ENCODE assay signal across 31 mouse cellular contexts in genomic region chr8:93283896-93284295, GRCm38 (mm10). TPM values are rescaled to one million over a fixed set of nuclear protein-coding genes. Genes with fewer than 3 reads are reported as not detected.
DNase-seq lines count a peak whose midpoint lies in the region; ATAC-seq and TF ChIP-seq lines count a peak whose summit lies in the region.
"Had no signal": no experiment of that assay in that cellular context is flagged by ENCODE, and none has a peak within 500 bp of the region (broad histone marks: within the 10 kb centered on the region; RNA-seq: fewer than 3 reads in every experiment).

No protein-coding gene starts in this region.

- H3K4me1 ChIP-seq in liver, adult 2 months (ENCODE audit: control insufficient read depth, insufficient read depth, low read length): peaks cover 13% of the 10 kb centered on the region
- H3K4me1 ChIP-seq in liver, postnatal 0 days (ENCODE audit: insufficient read depth): no peaks in the 10 kb centered on the region
- H3K4me1 ChIP-seq in lung, postnatal 0 days (ENCODE audit: insufficient read depth, low read depth, low read length): no peaks in the 10 kb centered on the region
- H3K4me1 ChIP-seq: embryonic facial prominence, embryonic 13.5 days; embryonic facial prominence, embryonic 15.5 days; forebrain, embryonic 12.5 days had no signal

- H3K27ac ChIP-seq in liver, adult 2 months (replicated peaks; ENCODE audit: insufficient read depth, low read depth, low read length): no peak overlapping the region
- no peak overlapping the region for H3K27ac ChIP-seq in liver, postnatal 0 days (ENCODE audit: low read depth)
- no peak overlapping the region for H3K27ac ChIP-seq in lung, postnatal 0 days (ENCODE audit: low read length)
- H3K27ac ChIP-seq: embryonic facial prominence, embryonic 13.5 days; embryonic facial prominence, embryonic 15.5 days; forebrain, embryonic 10.5 days; forebrain, embryonic 12.5 days had no signal

- H3K4me2 ChIP-seq in liver, postnatal 0 days (ENCODE audit: low read depth, low read length): no peak overlapping the region
- H3K4me2 ChIP-seq in lung, postnatal 0 days (replicated peaks; ENCODE audit: low read depth, low read length): no peak overlapping the region
- H3K4me2 ChIP-seq: embryonic facial prominence, embryonic 13.5 days; embryonic facial prominence, embryonic 15.5 days; forebrain, embryonic 12.5 days had no signal

- H3K36me3 ChIP-seq in liver, adult 2 months (ENCODE audit: control insufficient read depth, insufficient read depth, low read length): no peaks in the 10 kb centered on the region
- H3K36me3 ChIP-seq in liver, postnatal 0 days (replicated peaks; ENCODE audit: insufficient read depth, low read length): no peaks in the 10 kb centered on the region
- no peaks in the 10 kb centered on the region for H3K36me3 ChIP-seq in lung, postnatal 0 days (ENCODE audit: insufficient read depth, low read length)
- H3K36me3 ChIP-seq: embryonic facial prominence, embryonic 13.5 days; embryonic facial prominence, embryonic 15.5 days; forebrain, embryonic 10.5 days; forebrain, embryonic 12.5 days; G1E had no signal

- no peak for ATAC-seq in liver, postnatal 0 days
- no peak for ATAC-seq in lung, postnatal 0 days
- ATAC-seq: activated CD4-positive, CD25-positive, alpha-beta regulatory T cell, adult 4 months; CD4-positive, CD25-positive, alpha-beta regulatory T cell, adult 4 months; forebrain, embryonic 14.5 days; Patski had no signal

- no peaks in the 10 kb centered on the region for H3K27me3 ChIP-seq in liver, adult 2 months (ENCODE audit: control insufficient read depth, insufficient read depth, low read length)
- H3K27me3 ChIP-seq in liver, postnatal 0 days (ENCODE audit: insufficient read depth, low read length): no peaks in the 10 kb centered on the region
- no peaks in the 10 kb centered on the region for H3K27me3 ChIP-seq in lung, postnatal 0 days (replicated peaks; ENCODE audit: insufficient read depth, low read length)
- H3K27me3 ChIP-seq: embryonic facial prominence, embryonic 13.5 days; embryonic facial prominence, embryonic 15.5 days; forebrain, embryonic 12.5 days; Patski had no signal

- H3K4me3 ChIP-seq in liver, adult 2 months (ENCODE audit: insufficient read depth, low read depth, low read length): no peak overlapping the region
- H3K4me3 ChIP-seq in liver, postnatal 0 days (ENCODE audit: low read depth, low read length): no peak overlapping the region
- no peak overlapping the region for H3K4me3 ChIP-seq in lung, postnatal 0 days (ENCODE audit: low read depth, low read length)
- H3K4me3 ChIP-seq: embryonic facial prominence, embryonic 13.5 days; embryonic facial prominence, embryonic 15.5 days; erythroblast, embryonic 14.5 days; forebrain, embryonic 10.5 days; forebrain, embryonic 12.5 days had no signal

- 37% methylated on average over 2 of the region's 2 CpGs for whole genome bisulfite sequencing in liver, adult 2 months
- 67% methylated on average over 2 of the region's 2 CpGs for WGBS in liver, postnatal 0 days (ENCODE audit: insufficient replicate concordance)
- WGBS in lung, postnatal 0 days: 33% methylated on average over 2 of the region's 2 CpGs

- H3K9me3 ChIP-seq in liver, postnatal 0 days (ENCODE audit: low read length): no peaks in the 10 kb centered on the region
- no peaks in the 10 kb centered on the region for H3K9me3 ChIP-seq in lung, postnatal 0 days (ENCODE audit: low read length)
- H3K9me3 ChIP-seq: embryonic facial prominence, embryonic 13.5 days; embryonic facial prominence, embryonic 15.5 days; forebrain, embryonic 10.5 days; forebrain, embryonic 12.5 days had no signal

- H3K9ac ChIP-seq in liver, adult 2 months (ENCODE audit: low read depth, low read length): no peak overlapping the region
- no peak overlapping the region for H3K9ac ChIP-seq in liver, postnatal 0 days (replicated peaks)
- H3K9ac ChIP-seq in lung, postnatal 0 days (replicated peaks; ENCODE audit: low read depth): no peak overlapping the region
- H3K9ac ChIP-seq: embryonic facial prominence, embryonic 13.5 days; embryonic facial prominence, embryonic 15.5 days; forebrain, embryonic 12.5 days had no signal

- no peak for TF ChIP-seq CTCF in liver, adult 2 months (IDR thresholded peaks at IDR 0.05; ENCODE audit: low read depth, low read length)
- no peak for TF ChIP-seq CTCF in liver, postnatal 0 days (IDR thresholded peaks at IDR 0.05; ENCODE audit: low read depth)
- no peak for TF ChIP-seq CTCF in lung, postnatal 0 days (IDR thresholded peaks at IDR 0.05)

- peak; percentile 86 for DNase-seq in liver, adult 2 months (ENCODE audit: extremely low read depth, low read depth, low spot score)
- no peak for DNase-seq in liver, postnatal 0 days
- DNase-seq in lung, postnatal 0 days (ENCODE audit: low spot score): peak; percentile 16
- DNase-seq in lung, postnatal 10 days: no peak
- DNase-seq in lung, postnatal 36 days: peak; percentile 10
- no peak for DNase-seq in lung, postnatal 14 days
- DNase-seq in gastrocnemius, adult 18-20 months (ENCODE audit: low spot score): no peak
- DNase-seq: adrenal gland, adult 8-10 months; adrenal gland, postnatal 14 days; adrenal gland, postnatal 36 days; B cell, adult 2 months; cerebellum, adult 11 months; cerebellum, adult 18-20 months; cerebellum, adult 8-10 months; cerebellum, adult 9-11 months; cerebellum, postnatal 14 days; cerebellum, postnatal 36 days; embryo, embryonic 11 days had no signal

- TF ChIP-seq EP300 in liver, postnatal 0 days (IDR thresholded peaks at IDR 0.05; ENCODE audit: low read depth): no peak
- no peak for TF ChIP-seq EP300 in lung, postnatal 0 days (IDR thresholded peaks at IDR 0.05)

- 0 out of 2 replicates have a peak, but pooled peaks cover 3% of the 10 kb centered on the region for H3K79me2 ChIP-seq in liver, adult 2 months (ENCODE audit: control insufficient read depth, insufficient read depth, low read length)

- TF ChIP-seq POLR2A in liver, adult 2 months (IDR thresholded peaks at IDR 0.05; ENCODE audit: extremely low read depth, insufficient read depth, low read length): no peak

RNA-seq across cellular contexts. Expression of gene Ces1f, which starts 4.3 kb away (rescaled TPM):
- 493 and 530 TPM in 2 replicates for total RNA-seq in liver, adult 2 months (2014; rRNA removed)
- 222 and 270 TPM in 2 replicates for polyA plus RNA-seq in liver, adult 2 months (2012; rRNA removed)
- polyA plus RNA-seq in liver, postnatal 0 days (2015; fragmentation: Nextera tagmentation; extraction: Ambion mirVana): 0.84 and 1.1 TPM in 2 replicates
- polyA plus RNA-seq in lung, postnatal 0 days (2015; fragmentation: Nextera tagmentation; extraction: Ambion mirVana): 1.1 and 1.3 TPM in 2 replicates
- total RNA-seq in gastrocnemius, adult 18-20 months (2021): under 1 TPM; 0.39 to 0.57 TPM
- total RNA-seq: CH12.LX; common myeloid progenitor, adult 5-6 weeks; G1E had no signal
- polyA plus RNA-seq: activated CD4-positive, CD25-positive, alpha-beta regulatory T cell, adult 4 months; CD4-positive, CD25-positive, alpha-beta regulatory T cell, adult 4 months; embryonic facial prominence, embryonic 11.5 days; embryonic facial prominence, embryonic 13.5 days; embryonic facial prominence, embryonic 15.5 days; erythroblast, embryonic 14.5 days; forebrain, embryonic 10.5 days; forebrain, embryonic 12.5 days; forebrain, embryonic 14.5 days; G1E; Patski had no signal

RNA-seq across cellular contexts. Expression of gene Ces1g, which starts 53.2 kb away (rescaled TPM):
- total RNA-seq in liver, adult 2 months (2014; rRNA removed): 147 and 240 TPM in 2 replicates
- 90.3 and 127 TPM in 2 replicates for polyA plus RNA-seq in liver, adult 2 months (2012; rRNA removed)
- polyA plus RNA-seq in liver, postnatal 0 days (2015; fragmentation: Nextera tagmentation; extraction: Ambion mirVana): 4.4 and 7.1 TPM in 2 replicates
- polyA plus RNA-seq in lung, postnatal 0 days (2015; fragmentation: Nextera tagmentation; extraction: Ambion mirVana): 0.10 TPM in 1 of 2 replicates, not detected in the other
- total RNA-seq in gastrocnemius, adult 18-20 months (2021): not detected
- total RNA-seq: adrenal gland, postnatal 36 days; CH12.LX; common myeloid progenitor, adult 5-6 weeks had no signal
- polyA plus RNA-seq: activated CD4-positive, CD25-positive, alpha-beta regulatory T cell, adult 4 months; CD4-positive, CD25-positive, alpha-beta regulatory T cell, adult 4 months; embryonic facial prominence, embryonic 11.5 days; embryonic facial prominence, embryonic 13.5 days; embryonic facial prominence, embryonic 15.5 days; erythroblast, embryonic 14.5 days; forebrain, embryonic 10.5 days; forebrain, embryonic 12.5 days; forebrain, embryonic 14.5 days; G1E had no signal

RNA-seq across cellular contexts. Expression of gene Ces1e, which starts 54.5 kb away (rescaled TPM):
- 135 and 161 TPM in 2 replicates for total RNA-seq in liver, adult 2 months (2014; rRNA removed)
- polyA plus RNA-seq in liver, adult 2 months (2012; rRNA removed): 80.8 and 82.7 TPM in 2 replicates
- polyA plus RNA-seq in liver, postnatal 0 days (2015; fragmentation: Nextera tagmentation; extraction: Ambion mirVana): 5.4 and 7.4 TPM in 2 replicates
- 2.7 and 3.8 TPM in 2 replicates for polyA plus RNA-seq in lung, postnatal 0 days (2015; fragmentation: Nextera tagmentation; extraction: Ambion mirVana)
- total RNA-seq in gastrocnemius, adult 18-20 months (2021): under 1 TPM; 0.80 to 0.83 TPM
- total RNA-seq: adrenal gland, adult 8-10 months; adrenal gland, postnatal 36 days; CH12.LX; common myeloid progenitor, adult 5-6 weeks; G1E had no signal
- polyA plus RNA-seq: activated CD4-positive, CD25-positive, alpha-beta regulatory T cell, adult 4 months; CD4-positive, CD25-positive, alpha-beta regulatory T cell, adult 4 months; embryonic facial prominence, embryonic 11.5 days; embryonic facial prominence, embryonic 13.5 days; erythroblast, embryonic 14.5 days; forebrain, embryonic 10.5 days; forebrain, embryonic 12.5 days; forebrain, embryonic 14.5 days; G1E; Patski had no signal

Comparison
In these comparisons a context has a peak if more than half of its experiments do, and no peak if none do; other contexts are left out.
1. DNase-seq: peak in liver, adult 2 months (single experiment), lung, postnatal 0 days (single experiment) and lung, postnatal 36 days (single experiment); none in liver, postnatal 0 days (single experiment), lung, postnatal 10 days (single experiment), lung, postnatal 14 days (single experiment) and gastrocnemius, adult 18-20 months (single experiment).
2. RNA of gene Ces1f, which starts 4.3 kb away (polyA plus RNA-seq): 222 to 270 TPM in liver, adult 2 months; 0.84 to 1.1 TPM in liver, postnatal 0 days and 1.1 to 1.3 TPM in lung, postnatal 0 days; every median in the first group is over 10 times any median in the second.
3. RNA of gene Ces1g, which starts 53.2 kb away (polyA plus RNA-seq): 90.3 to 127 TPM in liver, adult 2 months; 4.4 to 7.1 TPM in liver, postnatal 0 days and 0.10 TPM in lung, postnatal 0 days; every median in the first group is over 10 times any median in the second.